Mouse (Mus musculus) large intestine, adult 2 months (tissue): ENCODE measurements at regions not wholly inside any gene's neighbourhood (a gene's known extent, or its start where the extent isn't known, plus 50 kb on each side); places are given as distances from the start of the nearest gene placed in this dataset.

ENCODE experiments used
- DNase-seq: peaks from one replicate; pipeline ENCODE4 v3.0.0-alpha.2; 2012; ENCODE audit warnings: low read depth, low spot score
- WGBS: fragments of 180-500 bp; shearing (Covaris S2); methylation state at CpG from one replicate; pipeline ENCODE4 v1.1.7; 2018; 5-methylcytosine and 5-hydroxymethylcytosine counted together

DNA sequence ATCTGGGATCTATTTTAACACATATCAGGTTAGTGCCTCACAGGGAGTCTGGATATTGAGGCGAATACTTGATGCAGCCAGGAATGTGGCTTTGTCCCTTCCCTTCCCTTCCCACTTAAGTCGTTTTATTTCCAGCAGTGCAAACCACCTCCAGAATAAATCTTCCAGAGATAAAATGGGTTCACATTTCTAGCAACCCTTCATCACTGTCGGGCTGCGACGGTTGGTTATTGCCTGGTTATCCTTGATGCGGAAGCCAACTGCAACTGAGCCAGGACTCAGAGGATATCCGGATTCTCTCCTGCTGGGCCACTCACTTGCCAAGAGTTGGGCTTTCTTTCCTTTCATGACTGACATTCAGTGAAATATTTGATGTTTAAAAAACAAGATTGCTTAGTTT lies 111.0 kb upstream of the Psmd7 start:
- 71% methylated on average over 7 of the region's 7 CpGs for WGBS
- no peak for DNase-seq

DNA sequence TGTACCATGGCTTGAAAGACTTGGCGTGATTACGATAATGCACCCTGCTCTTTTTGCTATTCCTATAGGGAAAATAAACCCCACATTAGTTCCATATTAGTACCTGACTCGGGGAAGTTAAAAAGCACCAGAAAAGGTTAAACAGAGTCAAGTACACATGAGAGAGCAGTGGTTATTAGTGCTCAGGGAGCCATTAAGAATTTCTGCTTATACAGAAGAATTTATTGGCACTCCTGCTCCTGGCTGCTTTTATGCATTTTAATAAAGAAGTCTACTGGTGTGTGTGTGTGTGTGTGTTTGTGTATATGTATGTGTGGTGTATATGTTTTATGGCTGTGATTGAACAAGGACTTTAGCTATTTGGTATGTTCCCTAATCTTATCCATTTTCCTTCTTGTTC lies 111.5 kb upstream of the Psmd7 start:
- WGBS = 77% methylated on average over 3 of the region's 3 CpGs
- no peak for DNase-seq

DNA sequence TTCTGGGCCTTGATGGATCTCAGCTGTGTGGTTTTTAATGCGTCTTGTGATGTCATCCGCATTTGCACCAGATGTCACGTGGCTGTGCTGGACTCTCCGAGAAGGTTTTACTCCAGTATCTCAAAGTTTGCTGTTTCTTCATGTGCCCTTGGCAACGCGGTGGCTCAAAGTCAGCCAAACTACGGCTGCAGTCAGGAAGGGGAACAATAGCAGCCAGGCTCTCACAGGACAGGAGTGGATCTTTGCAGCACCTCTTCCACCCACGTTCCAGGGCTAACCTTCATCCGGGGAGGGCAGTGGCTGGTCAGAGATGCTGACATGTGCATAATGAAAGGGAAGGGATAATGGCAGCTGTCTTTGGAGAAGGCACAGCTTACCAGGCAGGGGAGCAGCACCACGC lies 127.6 kb upstream of the Psmd7 start:
- 79% methylated on average over 10 of the region's 10 CpGs for WGBS
- no peak for DNase-seq

DNA sequence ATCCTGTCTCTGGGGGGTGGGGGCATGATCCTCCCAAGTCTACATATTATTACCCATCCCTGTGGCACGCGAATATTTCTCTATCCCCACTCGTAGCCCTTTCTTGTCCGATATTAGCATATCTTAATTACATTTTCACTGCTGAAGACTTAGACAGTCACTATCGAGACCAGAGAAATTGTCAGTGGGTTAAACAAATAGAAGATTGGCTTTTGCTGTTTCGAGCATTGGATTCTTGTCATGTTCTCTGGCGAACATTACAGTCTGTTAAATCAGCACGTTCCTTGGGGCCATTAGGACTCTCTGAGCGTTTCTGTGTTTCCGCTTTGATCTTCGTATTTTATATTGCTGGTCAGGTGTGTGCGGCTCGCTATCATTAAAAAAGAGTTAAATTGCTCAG lies 129.6 kb upstream of the Psmd7 start:
- 83% methylated on average over 13 of the region's 13 CpGs for WGBS

DNA sequence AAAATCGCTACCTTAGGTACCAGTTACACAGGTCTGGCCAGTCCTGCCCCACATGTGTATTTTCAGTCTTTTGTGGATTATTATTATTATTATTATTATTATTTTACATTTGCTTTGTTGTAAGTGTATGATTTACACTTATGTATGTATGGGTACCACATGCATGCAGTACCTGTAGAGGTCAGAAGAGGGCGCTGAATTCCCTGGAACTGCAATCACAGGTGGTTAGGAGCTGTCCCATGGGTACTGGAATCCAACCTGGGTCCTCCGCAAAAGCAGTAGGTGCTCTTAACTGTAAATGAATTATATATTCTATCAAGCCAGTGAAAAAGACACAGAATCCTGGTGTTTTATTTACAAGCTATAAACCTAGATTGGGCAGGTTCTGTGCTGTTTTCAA lies 131.4 kb upstream of the Psmd7 start:
- WGBS = 67% methylated on average over 3 of the region's 3 CpGs
- DNase-seq = no peak

More for the DNA sequence above, 129.6 kb upstream of the Psmd7 start:
- DNase-seq = no peak

DNA sequence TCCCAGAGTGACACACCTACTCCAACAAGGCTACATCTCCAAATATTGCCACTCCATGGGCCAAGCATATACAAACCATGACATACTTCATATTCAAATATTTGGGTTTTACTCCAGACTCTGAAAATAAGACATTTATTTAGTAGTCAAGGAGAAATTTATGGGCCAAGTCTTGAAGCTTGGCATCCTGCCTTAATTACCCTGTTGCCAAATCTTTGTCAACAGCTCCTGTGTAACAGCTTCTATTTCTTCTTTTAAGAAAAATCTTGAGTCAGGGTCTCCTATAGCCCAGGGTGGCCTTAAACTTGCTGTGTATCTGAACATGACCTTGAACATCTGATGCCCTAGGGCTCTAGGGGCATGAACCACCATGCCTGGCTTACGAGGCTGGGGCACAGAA lies 138.5 kb upstream of the Psmd7 start:
- no peak for DNase-seq
- WGBS = 93% methylated on average over 1 of the region's 1 CpGs

DNA sequence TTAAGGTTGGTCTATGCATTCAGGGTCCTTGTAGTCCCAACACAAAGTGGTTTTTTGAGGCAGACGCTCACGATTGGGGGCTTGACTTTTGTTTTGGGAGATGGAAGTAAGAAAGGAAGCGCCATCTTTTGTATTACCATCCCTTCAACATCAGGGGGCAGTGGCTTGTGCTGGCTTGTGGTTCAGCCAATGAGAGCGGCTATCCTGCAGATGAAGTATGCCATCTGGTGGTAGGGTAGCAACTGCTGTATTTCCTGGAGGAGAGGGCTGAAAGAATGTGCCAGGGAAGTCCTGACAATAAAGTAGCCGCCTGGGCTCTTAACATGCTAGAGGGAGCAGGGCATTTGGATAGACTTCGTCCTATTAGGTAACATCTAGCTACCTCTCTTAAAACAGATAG lies 139.0 kb upstream of the Psmd7 start:
- 93% methylated on average over 6 of the region's 6 CpGs for WGBS
- no peak for DNase-seq

DNA sequence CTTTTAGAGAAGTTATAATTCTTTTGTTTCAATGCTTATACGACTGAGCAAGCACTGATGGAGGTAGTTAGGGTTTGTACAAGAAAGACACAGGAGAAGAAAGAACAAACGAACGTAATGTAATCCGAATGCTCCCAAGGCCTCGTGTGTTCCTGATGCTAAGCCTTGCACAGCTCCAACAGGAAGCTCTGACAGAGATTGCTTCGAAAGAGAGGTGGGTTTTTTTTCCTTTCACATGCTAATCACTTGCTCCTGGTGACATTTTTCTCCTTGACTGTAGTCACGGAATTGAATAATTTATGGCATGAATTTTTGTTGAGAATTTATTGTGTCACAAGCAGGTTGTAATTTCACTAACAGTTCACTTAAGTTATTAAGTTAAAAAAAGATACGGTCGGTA lies 150.8 kb upstream of the Psmd7 start:
- no peak for DNase-seq
- 65% methylated on average over 9 of the region's 9 CpGs for WGBS

DNA sequence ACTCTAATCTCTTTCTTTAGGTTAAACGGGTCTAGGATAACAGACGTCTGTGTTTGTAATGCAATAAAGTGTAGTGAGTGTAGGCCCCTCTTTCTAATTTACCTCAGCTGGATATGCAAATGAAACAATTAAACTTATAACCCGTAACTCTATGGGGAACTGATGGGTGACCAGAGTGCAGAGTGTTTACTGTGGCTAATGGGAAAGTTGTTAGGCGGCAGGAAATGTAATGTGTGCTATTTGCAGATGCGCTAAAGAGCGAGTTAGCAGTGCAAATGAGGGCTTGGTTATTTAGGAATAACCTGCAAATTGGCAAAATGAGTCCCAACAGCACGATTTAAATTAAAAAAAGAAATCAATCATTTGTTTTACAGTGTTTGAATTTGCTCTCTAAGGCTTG lies 168.8 kb upstream of the Psmd7 start:
- 38% methylated on average over 7 of the region's 7 CpGs for WGBS
- no peak for DNase-seq

DNA sequence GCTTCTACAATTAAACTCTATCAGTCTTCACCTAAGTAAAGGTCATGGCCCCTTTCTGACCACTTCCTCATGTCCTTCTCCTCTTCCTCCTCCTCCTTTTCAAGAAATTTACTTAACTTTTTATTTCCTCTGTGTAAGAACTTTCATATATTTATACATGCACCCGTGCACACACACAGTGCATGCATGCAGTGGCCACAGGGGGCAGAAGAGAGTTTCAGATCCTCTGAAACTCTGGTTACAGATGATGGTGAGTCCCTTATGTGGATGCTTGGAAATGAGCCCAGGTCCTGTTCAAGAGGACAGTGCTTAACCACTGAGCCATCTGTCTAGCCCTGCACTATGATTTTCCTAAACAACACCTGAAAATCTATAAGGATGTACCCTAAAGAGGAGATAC lies 170.4 kb upstream of the Psmd7 start:
- 74% methylated on average over 1 of the region's 1 CpGs for WGBS
- DNase-seq = no peak

DNA sequence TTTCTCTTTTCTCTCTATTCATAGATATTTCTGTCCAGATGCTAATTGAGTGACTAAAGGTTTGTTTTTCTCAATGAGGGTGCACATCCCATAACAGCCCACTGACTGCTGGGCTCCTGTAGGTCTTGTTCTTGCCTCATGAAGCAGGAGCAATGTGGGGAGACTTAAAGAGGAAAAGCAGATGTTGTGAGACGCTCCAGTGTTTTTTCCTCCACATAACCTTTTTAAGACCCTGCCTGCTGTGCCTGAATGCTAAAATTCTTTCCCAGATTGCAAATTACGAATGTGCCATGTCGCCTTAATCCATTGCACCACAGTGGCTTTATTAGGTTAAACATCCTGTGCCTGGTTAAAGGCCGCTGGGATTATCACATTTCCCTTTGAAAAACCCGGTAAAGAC lies 165.5 kb upstream of the Zfhx3 start:
- 28% methylated on average over 5 of the region's 5 CpGs for WGBS

DNA sequence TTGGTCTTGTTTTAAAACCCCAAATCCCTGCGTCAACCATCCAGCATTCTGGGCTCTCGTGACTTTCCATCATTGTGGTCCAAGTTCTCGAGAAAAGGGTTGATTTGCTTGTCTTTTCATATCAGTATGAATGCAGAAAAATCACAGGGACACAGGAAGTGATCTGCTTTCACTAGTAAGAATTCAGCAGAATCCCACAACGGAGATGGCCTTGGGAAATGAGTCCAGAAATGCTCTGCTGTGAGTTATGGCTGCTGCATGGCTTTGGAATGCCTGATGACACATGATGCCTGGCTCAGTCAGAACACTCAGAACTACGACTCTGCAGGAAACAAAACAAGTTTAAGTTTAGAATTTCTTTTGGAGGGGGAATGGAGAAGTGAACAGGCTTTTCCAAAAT lies 156.7 kb upstream of the Zfhx3 start:
- DNase-seq = no peak
- 61% methylated on average over 5 of the region's 5 CpGs for WGBS

More for the DNA sequence above, 165.5 kb upstream of the Zfhx3 start:
- DNase-seq = no peak

DNA sequence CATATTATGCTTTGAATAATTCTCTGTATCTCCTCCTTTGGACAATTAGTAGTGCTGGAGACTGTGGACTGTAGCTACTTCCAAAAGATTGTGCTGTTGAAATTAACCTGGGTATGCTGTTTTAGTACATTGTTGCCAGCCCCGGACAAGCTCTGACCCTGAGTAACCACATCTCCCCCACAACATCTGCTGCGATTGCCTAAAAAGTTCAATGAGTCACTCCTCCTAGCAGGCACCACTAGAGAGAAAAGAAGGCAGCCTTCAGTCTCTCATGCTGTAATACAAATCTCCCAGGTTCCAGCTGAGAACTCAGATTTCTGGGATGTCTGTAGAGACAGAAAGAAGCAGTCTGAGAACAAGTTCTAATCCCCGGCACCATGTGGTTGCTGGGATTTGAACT lies 150.2 kb upstream of the Zfhx3 start:
- DNase-seq = no peak
- WGBS = 81% methylated on average over 3 of the region's 3 CpGs

DNA sequence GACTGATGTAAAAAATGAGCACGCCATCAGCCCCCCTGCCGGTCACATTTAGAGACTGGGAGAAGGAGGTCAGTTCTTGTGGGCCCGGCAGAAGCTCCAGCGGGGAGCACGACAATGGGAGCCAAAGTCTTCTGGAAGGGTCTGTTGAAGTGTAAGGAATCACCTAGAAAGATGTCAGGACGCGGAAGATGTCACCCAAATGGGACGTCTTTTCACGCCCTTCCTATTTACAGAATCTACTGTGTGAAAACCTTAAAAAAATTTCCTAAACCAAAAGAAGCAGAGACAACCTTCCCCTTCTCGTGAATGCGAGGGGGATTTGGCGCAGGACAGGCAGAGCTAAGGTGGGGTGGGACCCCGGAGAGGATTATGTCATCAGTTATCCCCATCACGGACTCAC lies 127.5 kb upstream of the Zfhx3 start:
- DNase-seq = no peak
- 80% methylated on average over 14 of the region's 14 CpGs for WGBS

DNA sequence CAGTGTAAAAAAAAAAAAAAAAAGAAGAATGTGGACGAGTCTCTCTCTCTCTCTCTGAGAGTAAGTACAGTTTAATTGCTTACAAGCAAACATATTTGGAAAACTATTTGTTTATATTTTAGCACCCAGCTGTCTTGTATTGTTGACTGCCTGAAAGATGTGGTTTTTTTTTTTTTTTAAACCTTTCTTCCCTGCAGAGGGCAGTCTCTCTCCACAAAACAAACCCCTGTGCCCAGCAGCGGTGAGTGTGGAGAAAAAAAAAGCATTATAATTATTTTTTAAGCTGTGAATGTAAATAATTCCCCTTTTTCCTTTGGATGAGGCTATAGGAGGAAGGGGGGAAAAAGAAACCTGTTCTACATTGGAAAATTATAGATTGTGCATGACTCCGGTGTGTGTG lies 126.7 kb upstream of the Zfhx3 start:
- WGBS = 30% methylated on average over 3 of the region's 3 CpGs
- no peak for DNase-seq

DNA sequence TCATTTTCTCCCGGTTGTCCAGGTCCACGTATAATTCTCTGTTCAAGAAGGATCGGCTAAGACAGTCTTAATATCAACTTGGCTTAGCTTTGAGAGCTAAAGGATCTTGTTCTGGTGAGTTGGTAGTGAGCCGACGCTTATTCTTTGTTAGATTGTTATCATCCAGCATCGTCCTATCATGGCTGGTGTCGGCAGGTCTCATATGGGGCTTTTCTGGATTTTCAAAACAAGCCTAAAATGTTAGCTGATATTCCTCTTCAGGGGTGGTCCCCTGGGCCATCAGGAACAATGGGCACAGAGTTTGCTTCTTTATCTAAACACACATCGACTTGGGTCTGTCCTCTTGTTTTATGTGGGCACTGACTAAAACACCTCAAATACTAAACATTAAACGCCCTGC lies 124.6 kb upstream of the Zfhx3 start:
- 79% methylated on average over 9 of the region's 9 CpGs for WGBS
- DNase-seq = no peak

DNA sequence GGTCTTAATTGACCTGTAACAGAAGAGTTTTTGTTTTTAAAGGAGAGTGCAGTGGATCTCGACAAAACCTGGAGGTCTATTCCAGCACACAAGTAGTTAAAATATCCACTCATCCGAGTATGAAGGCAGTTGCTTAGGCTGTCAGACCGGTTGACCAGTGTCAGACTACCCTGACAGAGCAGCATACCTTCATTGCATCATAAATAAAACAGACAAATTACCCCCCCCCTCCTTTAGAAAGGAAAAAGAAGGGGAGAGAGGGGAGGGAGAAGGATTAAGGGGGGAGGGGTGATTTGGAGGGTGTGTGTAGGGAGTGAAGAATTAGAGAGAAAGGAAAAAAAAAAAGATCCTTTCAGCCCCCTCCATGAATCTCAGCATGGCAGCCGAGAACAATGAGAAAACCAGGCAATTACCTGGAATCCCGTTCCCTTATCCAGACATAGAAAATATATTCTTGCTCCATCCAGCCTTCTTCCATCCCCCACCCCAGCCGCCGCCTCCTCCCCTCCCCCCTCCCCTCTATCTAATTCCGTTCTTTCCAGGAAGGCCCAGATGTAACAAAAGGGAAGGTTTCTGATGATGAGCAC lies 122.2 kb upstream of the Zfhx3 start:
- DNase-seq = no peak
- 23% methylated on average over 8 of the region's 8 CpGs for WGBS

DNA sequence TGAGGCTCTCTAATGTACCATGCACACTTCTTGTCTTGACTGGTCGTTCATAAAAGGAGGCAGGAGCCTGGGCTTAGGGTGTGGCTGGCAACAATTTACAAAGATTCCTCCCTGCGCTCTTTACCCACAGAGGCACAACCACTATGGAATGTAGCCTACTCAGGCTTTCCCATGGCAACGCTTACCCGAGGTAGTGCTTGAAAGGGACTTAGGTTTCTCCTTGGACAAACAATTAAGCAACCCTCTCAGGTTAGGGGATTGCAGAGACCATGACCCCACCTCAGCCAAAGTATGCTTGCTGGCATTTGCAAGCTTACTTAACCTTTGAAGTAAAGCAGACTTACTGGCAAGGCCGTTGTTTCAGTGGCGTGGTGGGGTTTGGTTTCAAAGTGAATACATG lies 120.9 kb upstream of the Zfhx3 start:
- DNase-seq = no peak
- WGBS = 31% methylated on average over 6 of the region's 6 CpGs

DNA sequence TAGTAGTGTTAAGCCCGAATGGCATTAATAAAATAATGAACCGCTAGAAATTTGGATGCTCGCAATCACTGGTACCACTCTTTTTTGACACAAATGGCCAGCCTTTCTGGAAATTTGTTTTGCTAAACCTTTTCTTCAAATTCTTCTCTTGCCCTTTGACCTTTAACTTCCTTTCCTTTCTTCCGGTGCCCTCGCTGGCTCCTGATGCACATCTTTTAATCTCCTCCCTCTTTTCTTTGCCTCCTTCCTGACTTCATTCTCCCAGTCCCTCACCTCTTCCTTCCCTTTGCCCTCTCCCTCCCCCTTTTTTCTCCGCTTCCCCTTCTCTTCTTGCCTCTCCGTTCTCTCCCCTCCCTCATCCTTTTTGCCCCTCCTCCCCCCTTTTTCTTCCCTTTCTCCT lies 118.3 kb upstream of the Zfhx3 start:
- WGBS = 51% methylated on average over 7 of the region's 7 CpGs
- DNase-seq = no peak

DNA sequence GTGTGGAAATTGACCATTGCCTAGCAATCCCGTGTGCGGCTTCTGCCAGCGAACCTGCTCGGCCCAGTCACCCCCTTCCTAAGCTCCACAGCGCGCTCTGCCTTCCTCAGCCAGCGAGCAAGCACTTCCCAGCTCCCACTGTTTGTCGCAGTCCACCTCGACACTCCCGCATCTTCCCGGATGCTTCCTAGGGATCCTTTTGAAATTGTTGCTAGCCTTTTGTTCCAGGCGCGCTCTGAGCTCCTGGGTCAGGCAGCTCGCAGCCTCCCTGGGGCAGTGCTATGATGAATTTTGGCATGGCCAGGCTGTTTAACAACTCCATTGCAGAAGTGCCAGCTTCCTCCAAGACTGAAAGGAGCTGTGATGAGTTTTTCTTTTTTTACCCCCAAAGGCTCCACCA lies 117.8 kb upstream of the Zfhx3 start:
- 16% methylated on average over 14 of the region's 14 CpGs for WGBS
- no peak for DNase-seq

DNA sequence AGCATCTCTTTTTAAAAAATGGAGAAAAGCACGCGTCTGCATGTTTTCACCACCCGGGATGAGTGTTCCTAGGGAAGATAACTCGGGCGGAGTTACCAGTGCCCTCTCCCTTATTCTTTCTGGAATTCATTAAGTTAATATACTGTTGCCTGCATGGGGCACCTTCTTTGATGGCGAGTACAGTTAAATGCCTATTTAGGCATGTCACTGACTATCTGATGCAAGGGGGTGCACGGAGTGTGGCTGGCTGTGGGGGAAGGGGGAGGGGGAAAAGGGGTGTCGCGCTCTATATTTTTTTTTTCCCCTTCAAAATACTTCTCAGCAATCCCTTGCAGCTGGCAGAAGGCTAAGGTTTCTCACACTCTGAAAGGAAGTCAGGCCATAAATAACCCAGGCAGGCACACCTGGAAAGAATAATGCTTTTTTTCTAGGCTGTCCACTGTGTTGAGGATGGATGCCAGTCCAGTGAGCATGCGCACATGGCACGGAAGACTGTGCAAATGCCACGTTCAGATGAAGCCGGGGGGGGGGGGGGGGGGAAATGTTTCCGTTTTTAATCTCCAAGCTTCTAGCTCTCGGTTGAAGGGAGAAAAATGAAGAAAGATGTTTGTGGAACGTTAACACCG lies 114.8 kb upstream of the Zfhx3 start:
- 76% methylated on average over 17 of the region's 17 CpGs for WGBS
- DNase-seq = no peak

DNA sequence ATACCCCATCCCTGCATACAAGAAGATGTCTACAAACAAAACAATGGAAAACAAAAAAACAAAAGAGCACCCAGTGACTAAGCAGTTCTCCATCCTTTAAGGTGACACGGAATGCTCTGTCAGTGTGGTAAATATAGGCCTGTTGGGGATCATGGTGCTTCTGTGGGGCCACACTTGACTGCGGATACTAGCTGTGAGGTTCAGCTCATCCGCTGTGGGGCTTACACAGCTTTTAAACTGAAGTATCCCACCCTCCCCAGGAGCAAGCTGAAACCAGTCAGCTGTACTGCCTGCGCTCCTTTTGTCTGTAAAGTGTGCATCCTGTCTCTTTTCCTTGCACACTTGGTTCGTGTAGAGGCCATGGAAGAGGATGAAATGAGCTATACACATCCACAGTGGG lies 113.9 kb upstream of the Zfhx3 start:
- DNase-seq = no peak
- 84% methylated on average over 5 of the region's 5 CpGs for WGBS
